Mouse (Mus musculus) embryonic facial prominence, embryonic 12.5 days (tissue): ENCODE data around the gene Morc3. TPM values are rescaled to one million over a fixed set of nuclear protein-coding genes. Genes with fewer than 3 reads are reported as not detected.

Experiments
- ATAC-seq: fragments of 200-750 bp; cut with Nextera tagmentation; 2 replicates; pipeline ENCODE4 v1.8.0; 2017; ENCODE audit not compliant: insufficient number of reproducible peaks, insufficient read depth, low FRiP score, low TSS enrichment
- H3K27ac ChIP-seq: fragments of 300-500 bp; sonication (generic); 2 replicates; pipeline ENCODE4 v1.5.1; 2016; ENCODE audit warnings: mild to moderate bottlenecking
- H3K27me3 ChIP-seq: fragments of 300-500 bp; sonication (generic); 2 replicates; pipeline ENCODE4 v1.6.1; 2016; ENCODE audit warnings: mild to moderate bottlenecking, moderate library complexity
- H3K36me3 ChIP-seq: fragments of 300-500 bp; sonication (generic); 2 replicates; pipeline ENCODE4 v1.6.1; 2016; ENCODE audit warnings: mild to moderate bottlenecking
- H3K4me1 ChIP-seq: fragments of 300-500 bp; sonication (generic); 2 replicates; pipeline ENCODE4 v1.6.1; 2016
- H3K4me2 ChIP-seq: fragments of 300-500 bp; sonication (generic); replicated peaks from 2 replicates; pipeline ENCODE4 v1.6.1; 2016; ENCODE audit warnings: mild to moderate bottlenecking, moderate library complexity
- H3K4me3 ChIP-seq: fragments of 300-500 bp; sonication (generic); 2 replicates; pipeline ENCODE4 v1.5.1; 2016; ENCODE audit warnings: mild to moderate bottlenecking
- H3K9ac ChIP-seq: fragments of 300-500 bp; sonication (generic); 2 replicates; pipeline ENCODE4 v1.6.1; 2016; ENCODE audit warnings: mild to moderate bottlenecking, moderate library complexity
- H3K9me3 ChIP-seq: fragments of 300-500 bp; sonication (generic); 2 replicates; pipeline ENCODE4 v1.6.1; 2016; ENCODE audit warnings: mild to moderate bottlenecking, moderate library complexity
- WGBS: fragments of 180-500 bp; shearing (Covaris S2); methylation state at CpG from one replicate; pipeline ENCODE4 v1.1.7; 2016; 5-methylcytosine and 5-hydroxymethylcytosine counted together
- polyA plus RNA-seq: library from polyadenylated mRNA; unstranded; fragments of >200 nt; fragmentation: Nextera tagmentation; extraction: Ambion mirVana; gene quantifications from 2 replicates; pipeline ENCODE4 v1.2.1, GENCODE M21; 2016

Gene Morc3
- polyA plus RNA-seq, 1 experiment from 2014 or later: 42.3 TPM

- Histone ChIP-seq H3K4me2 (no peak overlapping the region), H3K36me3 (no peaks in the 10 kb centered on the region), H3K9ac (no peak overlapping the region), H3K27ac (no peak overlapping the region), H3K4me3 (no peak overlapping the region), H3K9me3 (no peaks in the 10 kb centered on the region), H3K4me1 (peaks cover 4% of the 10 kb centered on the region; the same call in 1 of the 2 replicates), H3K27me3 (no peaks in the 10 kb centered on the region)
- WGBS: 73% methylated on average over 11 of the region's 11 CpGs
- no peak for ATAC-seq
Observed at GRCm38 (mm10) chr16:93797841-93798492, 34.0 kb upstream of the Morc3 start.

DNA sequence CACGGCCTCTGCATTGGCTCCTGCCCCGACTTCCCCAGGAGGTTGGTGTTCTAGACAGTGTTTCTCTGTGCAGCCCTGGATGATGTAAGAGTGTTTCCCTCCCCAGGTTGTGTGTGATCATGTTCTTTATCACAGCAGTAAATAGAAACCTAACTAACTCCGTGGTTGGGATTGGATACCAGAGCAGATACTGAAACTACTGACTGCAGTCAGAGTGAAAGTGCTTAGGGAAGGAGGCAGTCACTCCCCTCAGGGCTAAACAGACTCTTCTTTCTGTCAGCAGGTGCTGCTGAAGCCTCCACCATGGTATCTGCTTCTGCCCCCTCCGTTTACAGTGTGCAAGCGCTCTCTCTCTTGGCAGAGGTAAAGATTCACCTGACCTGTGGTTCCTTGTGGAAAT lies 33.3 kb upstream of the Morc3 start:
- Histone ChIP-seq H3K4me3 (no peak overlapping the region), H3K9ac (no peak overlapping the region), H3K4me1 (peaks cover 4% of the 10 kb centered on the region; the same call in 1 of the 2 replicates), H3K9me3 (no peaks in the 10 kb centered on the region), H3K4me2 (no peak overlapping the region), H3K27me3 (no peaks in the 10 kb centered on the region), H3K36me3 (no peaks in the 10 kb centered on the region), H3K27ac (no peak overlapping the region)
- 67% methylated on average over 5 of the region's 5 CpGs for WGBS
- no peak for ATAC-seq

DNA sequence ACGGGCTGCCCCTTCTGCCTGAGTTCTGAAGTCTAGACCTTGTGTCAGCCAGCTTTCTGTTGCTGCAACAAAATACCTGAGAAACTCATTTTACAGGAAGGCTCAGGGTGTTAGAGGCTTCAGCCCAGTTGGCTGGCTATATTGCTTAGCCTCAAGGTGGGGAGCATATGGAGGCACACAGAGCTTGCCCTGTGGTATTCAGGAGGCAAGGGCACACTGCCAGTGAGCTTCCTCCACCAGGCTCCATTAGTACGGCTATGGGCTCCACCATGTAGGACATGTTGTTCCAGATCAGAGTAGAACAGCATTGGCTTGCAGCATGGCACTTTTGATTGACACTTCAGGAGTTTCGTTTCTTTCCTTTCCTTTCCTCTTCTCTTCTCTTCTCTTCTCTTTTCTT lies 32.9 kb upstream of the Morc3 start:
- Histone ChIP-seq H3K9me3 (no peaks in the 10 kb centered on the region), H3K27ac (no peak overlapping the region), H3K4me3 (no peak overlapping the region), H3K9ac (no peak overlapping the region), H3K4me1 (peaks cover 4% of the 10 kb centered on the region; the same call in 1 of the 2 replicates), H3K4me2 (no peak overlapping the region), H3K36me3 (no peaks in the 10 kb centered on the region), H3K27me3 (no peaks in the 10 kb centered on the region)
- ATAC-seq: no peak
- whole genome bisulfite sequencing: 89% methylated on average over 3 of the region's 3 CpGs

DNA sequence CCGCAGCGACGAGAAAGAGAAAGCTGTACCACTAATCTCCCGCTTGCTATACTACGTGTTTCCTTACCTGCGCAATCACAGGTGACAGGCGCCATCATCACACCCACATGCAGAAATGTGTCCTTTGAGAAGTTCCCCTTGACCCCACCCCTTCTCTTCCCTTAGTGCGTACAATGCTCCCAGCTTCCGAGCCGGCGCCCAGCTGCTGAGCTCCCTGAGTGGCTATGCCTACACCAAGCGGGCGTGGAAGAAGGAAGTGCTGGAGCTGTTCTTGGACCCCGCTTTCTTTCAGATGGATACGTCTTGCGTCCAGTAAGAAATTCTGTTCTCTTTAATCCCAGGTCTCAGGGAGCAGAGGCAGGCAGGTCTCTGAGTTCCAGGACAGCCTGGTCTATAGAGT lies 32.0 kb upstream of the Morc3 start:
- Histone ChIP-seq H3K9ac (no peak overlapping the region), H3K27ac (no peak overlapping the region), H3K36me3 (no peaks in the 10 kb centered on the region), H3K9me3 (no peaks in the 10 kb centered on the region), H3K4me2 (no peak overlapping the region), H3K4me1 (peaks cover 4% of the 10 kb centered on the region; the same call in 1 of the 2 replicates), H3K4me3 (no peak overlapping the region), H3K27me3 (no peaks in the 10 kb centered on the region)
- no peak for ATAC-seq
- 91% methylated on average over 16 of the region's 16 CpGs for WGBS

GRCm38 (mm10) chr16:93807167-93807566 lies 24.8 kb upstream of the Morc3 start:
- peaks cover 10% of the 10 kb centered on the region for H3K36me3 ChIP-seq
- ATAC-seq: no peak

DNA sequence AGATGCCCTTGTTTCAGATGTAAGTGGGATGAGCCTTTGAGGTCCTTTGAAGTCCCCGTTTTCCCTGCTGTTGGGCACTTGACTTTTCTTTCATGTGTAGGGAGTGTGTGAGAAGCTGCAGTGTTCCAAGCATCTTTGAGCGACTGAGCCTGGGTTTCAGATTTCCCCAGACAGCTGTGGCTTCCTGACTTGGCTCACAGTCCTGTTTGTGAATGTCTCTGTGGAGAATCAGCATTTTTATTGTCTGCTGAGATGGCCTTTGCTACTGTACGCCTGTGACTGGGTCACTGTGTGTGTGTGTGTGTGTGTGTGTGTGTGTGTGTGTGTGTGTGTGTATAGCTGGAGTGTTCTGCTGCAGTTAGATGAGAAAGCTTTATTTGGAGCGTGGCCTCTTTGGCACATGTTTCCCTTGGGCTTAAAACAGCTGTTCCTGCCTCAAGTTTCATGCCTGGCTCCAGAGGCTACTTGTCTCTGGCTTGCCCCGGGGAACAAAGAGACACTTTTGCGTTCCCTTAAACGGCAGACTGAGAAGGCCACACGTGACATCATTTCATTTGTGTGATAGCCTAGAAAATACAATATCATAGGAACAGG lies 23.9 kb upstream of the Morc3 start:
- WGBS: 9% methylated on average over 8 of the region's 8 CpGs
- Histone ChIP-seq H3K4me3 (no peak overlapping the region), H3K27me3 (no peaks in the 10 kb centered on the region), H3K9me3 (peaks cover 9% of the 10 kb centered on the region), H3K4me1 (peaks cover 33% of the 10 kb centered on the region), H3K4me2 (0 out of 2 replicates have a peak overlapping the region, but pooled peaks have one; percentile 7), H3K9ac (no peak overlapping the region), H3K27ac (peak overlapping the region; percentile 77), H3K36me3 (peaks cover 14% of the 10 kb centered on the region)
- ATAC-seq: peak; percentile 24

More at GRCm38 (mm10) chr16:93807167-93807566, 24.8 kb upstream of the Morc3 start:
- no peak overlapping the region for H3K4me2 ChIP-seq
- no peak overlapping the region for H3K27ac ChIP-seq
- peaks cover 33% of the 10 kb centered on the region for H3K4me1 ChIP-seq
- no peaks in the 10 kb centered on the region for H3K27me3 ChIP-seq
- H3K9ac ChIP-seq: no peak overlapping the region
- H3K9me3 ChIP-seq: peaks cover 7% of the 10 kb centered on the region
- 92% methylated on average over 6 of the region's 6 CpGs for WGBS
- H3K4me3 ChIP-seq: no peak overlapping the region

- ATAC-seq: no peak
- 63% methylated on average over 20 of the region's 20 CpGs for WGBS
Observed at GRCm38 (mm10) chr16:93815856-93816736, 15.8 kb upstream of the Morc3 start.

GRCm38 (mm10) chr16:93816861-93817260 lies 15.1 kb upstream of the Morc3 start:
- Histone ChIP-seq H3K4me1 (peaks cover 6% of the 10 kb centered on the region; the same call in 1 of the 2 replicates), H3K4me3 (no peak overlapping the region), H3K36me3 (peaks cover 6% of the 10 kb centered on the region; the same call in 1 of the 2 replicates), H3K4me2 (no peak overlapping the region), H3K9me3 (peaks cover 4% of the 10 kb centered on the region), H3K9ac (no peak overlapping the region), H3K27me3 (no peaks in the 10 kb centered on the region; the same call in 1 of the 2 replicates), H3K27ac (no peak overlapping the region)
- WGBS: 80% methylated on average over 7 of the region's 7 CpGs
- ATAC-seq: no peak

More at GRCm38 (mm10) chr16:93815856-93816736, 15.8 kb upstream of the Morc3 start:
- Histone ChIP-seq H3K9me3 (peaks cover 9% of the 10 kb centered on the region), H3K27ac (peak overlapping the region; percentile 41; the same call in 1 of the 2 replicates), H3K4me3 (no peak overlapping the region), H3K9ac (no peak overlapping the region), H3K4me1 (peaks cover 6% of the 10 kb centered on the region; the same call in 1 of the 2 replicates), H3K4me2 (no peak overlapping the region), H3K27me3 (no peaks in the 10 kb centered on the region; the same call in 1 of the 2 replicates), H3K36me3 (peaks cover 13% of the 10 kb centered on the region)

DNA sequence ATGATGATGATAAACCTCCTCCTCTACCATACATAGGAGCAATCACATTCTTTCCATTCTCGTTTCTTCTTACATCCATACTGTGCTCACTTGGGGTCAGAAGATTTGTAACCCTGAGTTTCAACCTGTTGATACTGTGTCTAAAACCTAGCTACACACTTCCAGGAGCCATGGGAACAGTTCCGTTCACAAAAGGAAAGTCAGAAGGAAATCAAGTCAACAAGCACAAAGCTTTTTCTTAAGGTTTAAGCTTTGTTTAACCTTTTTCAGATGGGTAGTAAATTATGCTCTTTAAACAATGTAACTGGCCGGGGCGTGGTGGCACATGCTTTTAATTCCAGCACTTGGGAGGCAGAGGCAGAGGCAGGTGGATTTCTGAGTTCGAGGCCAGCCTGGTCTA lies 14.6 kb upstream of the Morc3 start:
- no peak for ATAC-seq
- Histone ChIP-seq H3K36me3 (peaks cover 2% of the 10 kb centered on the region; the same call in 1 of the 2 replicates), H3K4me2 (no peak overlapping the region), H3K27me3 (no peaks in the 10 kb centered on the region; the same call in 1 of the 2 replicates), H3K4me1 (peaks cover 6% of the 10 kb centered on the region; the same call in 1 of the 2 replicates), H3K4me3 (no peak overlapping the region), H3K9me3 (no peaks in the 10 kb centered on the region; the same call in 1 of the 2 replicates), H3K9ac (no peak overlapping the region), H3K27ac (no peak overlapping the region)
- WGBS: 85% methylated on average over 5 of the region's 5 CpGs

DNA sequence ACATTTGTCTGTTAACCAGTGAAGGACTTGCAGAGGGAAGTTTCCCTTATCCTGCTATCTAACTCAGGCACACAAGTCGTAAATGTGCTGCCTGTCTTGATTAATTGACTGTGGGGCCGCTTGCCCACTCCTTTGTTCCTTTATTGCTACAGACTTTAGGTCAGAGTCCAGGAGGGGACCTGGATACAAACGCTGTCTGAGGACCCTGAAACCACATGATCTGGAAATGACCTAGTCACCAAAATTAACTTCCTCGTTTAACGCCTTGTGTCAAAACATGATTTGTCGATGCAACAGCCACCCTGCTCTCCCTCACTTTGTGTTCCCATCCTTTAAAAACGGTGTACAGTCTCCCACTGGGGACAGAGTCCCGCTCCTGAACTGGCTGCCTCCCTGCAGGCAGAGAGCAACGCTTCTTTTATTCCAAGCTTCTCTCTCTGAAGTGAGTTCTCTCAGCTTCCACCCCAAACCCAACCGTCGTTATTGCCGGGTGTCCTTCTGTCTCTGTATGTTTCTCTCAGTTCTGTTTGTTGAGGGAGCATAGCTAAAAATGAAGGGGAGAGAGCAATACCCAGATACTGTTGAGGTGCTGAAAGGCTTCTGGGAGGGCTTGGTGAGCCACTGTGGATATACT lies 13.1 kb upstream of the Morc3 start:
- H3K4me2 ChIP-seq: no peak overlapping the region
- H3K4me1 ChIP-seq: peaks cover 6% of the 10 kb centered on the region; the same call in 1 of the 2 replicates
- WGBS: 61% methylated on average over 12 of the region's 12 CpGs
- H3K36me3 ChIP-seq: no peaks in the 10 kb centered on the region
- no peaks in the 10 kb centered on the region; the same call in 1 of the 2 replicates for H3K27me3 ChIP-seq
- no peak for ATAC-seq
- no peak overlapping the region for H3K9ac ChIP-seq
- H3K9me3 ChIP-seq: no peaks in the 10 kb centered on the region; the same call in 1 of the 2 replicates
- H3K4me3 ChIP-seq: no peak overlapping the region
- H3K27ac ChIP-seq: no peak overlapping the region

DNA sequence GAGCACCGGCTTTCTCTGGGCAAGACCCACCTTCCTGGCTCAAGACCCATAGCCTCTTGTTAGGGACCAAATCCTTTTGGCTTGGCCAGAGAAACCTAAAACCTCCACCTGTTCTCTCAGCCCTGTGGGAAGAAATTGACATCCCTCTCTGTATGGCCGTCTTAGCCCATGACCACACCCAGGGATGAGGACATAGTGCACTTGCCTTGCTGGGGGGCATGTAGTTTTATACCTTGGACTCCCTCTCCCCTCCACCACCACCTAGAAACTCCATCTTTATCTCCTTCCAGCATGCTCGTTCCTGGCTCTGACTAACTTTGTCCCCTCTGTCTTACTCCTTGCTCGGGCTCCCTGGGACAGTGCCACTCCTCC lies 12.6 kb upstream of the Morc3 start:
- Histone ChIP-seq H3K4me2 (no peak overlapping the region), H3K9ac (no peak overlapping the region), H3K4me3 (no peak overlapping the region), H3K27me3 (no peaks in the 10 kb centered on the region; the same call in 1 of the 2 replicates), H3K27ac (no peak overlapping the region), H3K4me1 (peaks cover 6% of the 10 kb centered on the region; the same call in 1 of the 2 replicates), H3K36me3 (no peaks in the 10 kb centered on the region), H3K9me3 (no peaks in the 10 kb centered on the region; the same call in 1 of the 2 replicates)
- 73% methylated on average over 4 of the region's 4 CpGs for WGBS
- ATAC-seq: no peak
